Mouse (Mus musculus): ENCODE measurements around the gene Muc1.
A peak's percentile ranks its signal among the peaks of the same experiment; 100 is the strongest.

Gene Muc1

GRCm38 (mm10) chr3:89228836-89229235 is at the start of gene Muc1:
Gene Muc1, plus strand, starts transcription at chr3:89229057.
- no peak for DNase-seq (ENCODE audit: low spot score in 2 of 2)

- no peak for DNase-seq (ENCODE audit: low spot score in 2 of 2)
Measured at GRCm38 (mm10) chr3:89181749-89182500, 46.9 kb upstream of the Muc1 start.

DNA sequence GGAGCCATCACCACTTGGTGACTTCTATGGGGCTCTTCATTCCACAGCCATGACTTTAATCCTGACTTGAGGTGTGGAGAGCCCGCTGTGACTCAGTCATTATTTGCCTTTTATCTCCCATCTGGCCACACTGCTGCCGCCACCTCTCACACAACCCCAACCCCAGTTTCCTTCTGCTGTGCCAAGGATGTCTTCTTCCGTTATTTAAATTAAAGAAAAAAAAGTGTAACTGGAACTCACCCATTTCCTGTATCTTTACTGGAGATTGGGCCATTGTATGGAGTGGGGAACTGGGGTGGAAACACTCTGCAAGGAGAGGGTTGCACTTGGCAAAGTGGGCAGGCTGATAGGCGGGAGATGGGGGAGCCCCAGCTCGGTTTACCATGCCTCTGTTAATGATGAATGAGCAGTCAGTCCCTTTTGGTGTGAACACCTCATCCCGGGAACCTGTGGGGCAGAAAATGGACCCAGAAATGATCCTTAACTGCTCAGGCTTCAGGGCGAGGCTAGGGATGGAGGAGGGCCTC is 46.3 kb upstream of the Muc1 start:
- DNase-seq (ENCODE audit: low spot score in 2 of 2), result no peak

DNA sequence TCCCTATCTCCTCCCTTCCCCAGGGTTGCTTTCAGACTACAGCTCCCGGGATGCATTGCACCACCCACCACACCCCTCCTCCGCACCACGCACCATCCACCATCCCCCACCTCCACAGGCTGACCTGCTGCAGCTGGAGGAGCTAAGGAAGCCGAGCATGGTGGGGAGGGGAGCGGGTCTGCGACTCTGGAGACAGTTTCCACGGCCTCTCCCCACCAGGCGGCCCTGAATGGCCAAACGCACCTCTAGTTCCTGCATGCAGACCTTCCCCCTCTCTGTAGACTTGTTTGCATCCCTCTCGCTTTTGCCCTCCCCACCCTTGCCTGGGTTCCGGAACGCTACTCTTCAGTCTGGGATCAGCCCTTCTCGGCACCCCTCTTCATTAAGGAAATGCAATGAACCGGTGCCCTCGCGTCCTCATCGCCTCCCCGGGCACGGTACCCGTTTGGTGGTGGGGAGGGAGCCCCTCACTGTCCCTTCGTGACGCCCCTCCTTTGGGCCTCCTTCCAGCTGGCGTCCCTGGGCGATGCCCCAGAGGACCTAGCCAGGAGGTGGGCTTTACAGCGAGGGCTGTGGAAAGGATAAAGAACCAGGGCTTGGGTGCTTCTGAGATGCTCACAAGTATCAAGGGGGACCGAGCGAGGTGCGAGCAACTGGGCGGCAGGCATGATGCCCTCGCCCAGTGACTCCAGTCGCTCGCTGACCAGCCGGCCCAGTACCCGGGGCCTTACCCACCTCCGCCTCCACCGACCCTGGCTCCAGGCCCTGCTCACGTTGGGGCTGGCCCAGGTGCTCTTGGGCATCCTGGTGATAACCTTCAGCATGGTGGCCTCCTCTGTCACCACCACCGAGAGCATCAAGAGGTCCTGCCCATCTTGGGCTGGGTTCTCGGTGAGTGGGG is 45.5 kb upstream of the Muc1 start, which contains the start of gene Fam189b:
Gene Fam189b, plus strand, starts transcription at position 86 of the 901 bp plus-strand sequence.
- no peak for DNase-seq (ENCODE audit: low spot score in 2 of 2)

- no peak for DNase-seq (ENCODE audit: low spot score in 2 of 2)
Measured at GRCm38 (mm10) chr3:89183959-89184315, 44.9 kb upstream of the Muc1 start.

- no peak for DNase-seq (ENCODE audit: low spot score in 2 of 2)
Measured at GRCm38 (mm10) chr3:89187197-89187596, 41.7 kb upstream of the Muc1 start.

DNA sequence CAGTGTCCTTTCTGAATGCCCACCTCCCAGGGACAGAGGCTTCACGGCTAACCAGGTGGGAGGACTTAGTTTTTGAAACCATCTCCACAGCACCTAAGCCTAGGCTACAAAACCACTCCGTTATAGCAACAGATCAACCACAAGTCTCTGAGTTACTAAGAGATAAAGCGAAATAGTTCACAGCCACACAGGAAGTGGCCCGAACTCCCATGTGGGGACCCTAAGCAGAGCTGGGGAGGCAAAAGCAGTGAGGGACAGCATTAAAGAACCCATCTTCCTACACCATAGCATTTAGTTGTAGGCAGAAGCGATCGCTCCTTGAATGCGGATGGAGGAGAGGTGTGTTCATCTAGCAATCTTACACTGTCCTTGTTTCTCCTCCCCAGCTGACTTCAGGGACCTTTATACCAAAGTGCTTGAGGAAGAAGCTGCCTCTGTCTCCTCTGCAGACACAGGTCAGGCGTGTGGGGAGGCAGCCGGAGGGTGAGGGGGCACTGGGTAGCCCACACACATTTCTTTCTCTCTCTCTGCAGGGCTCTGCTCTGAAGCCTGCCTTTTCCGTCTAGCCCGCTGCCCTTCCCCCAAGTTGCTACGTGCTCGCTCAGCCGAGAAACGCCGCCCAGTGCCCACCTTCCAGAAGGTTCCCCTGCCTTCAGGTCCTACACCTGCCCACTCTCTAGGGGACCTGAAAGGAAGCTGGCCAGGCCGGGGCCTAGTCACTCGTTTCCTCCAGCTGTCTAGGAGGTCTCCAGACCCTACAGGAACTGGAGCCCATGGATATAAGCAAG is 41.0 kb upstream of the Muc1 start:
- peak; percentile 52 to 74 for DNase-seq (ENCODE audit: low spot score in 2 of 2)

GRCm38 (mm10) chr3:89188478-89188875 is 40.4 kb upstream of the Muc1 start:
- DNase-seq (ENCODE audit: low spot score in 2 of 2), result peak; percentile 29 to 34

GRCm38 (mm10) chr3:89190436-89190835 is 38.4 kb upstream of the Muc1 start:
- peak; percentile 45 to 60 for DNase-seq (ENCODE audit: low spot score in 2 of 2)

DNA sequence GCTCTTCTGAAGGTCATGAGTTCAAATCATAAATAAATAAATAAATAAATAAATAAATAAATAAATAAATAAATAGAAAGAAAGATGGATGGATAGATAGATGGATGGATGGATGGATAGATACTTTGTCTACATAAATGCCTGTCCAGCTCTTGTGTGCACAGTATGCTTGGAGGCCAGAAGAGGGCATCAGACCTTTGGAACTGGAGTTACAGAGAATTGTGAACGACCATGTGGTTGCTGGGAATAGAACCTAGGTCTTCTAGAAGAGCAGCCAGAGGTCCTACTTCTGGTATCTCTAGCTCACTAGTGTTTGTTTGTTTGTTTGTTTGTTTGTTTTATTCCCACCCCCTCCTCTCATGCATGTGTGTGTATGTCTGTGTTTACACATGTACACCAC is 35.5 kb upstream of the Muc1 start:
- DNase-seq (ENCODE audit: low spot score in 2 of 2), result no peak

DNA sequence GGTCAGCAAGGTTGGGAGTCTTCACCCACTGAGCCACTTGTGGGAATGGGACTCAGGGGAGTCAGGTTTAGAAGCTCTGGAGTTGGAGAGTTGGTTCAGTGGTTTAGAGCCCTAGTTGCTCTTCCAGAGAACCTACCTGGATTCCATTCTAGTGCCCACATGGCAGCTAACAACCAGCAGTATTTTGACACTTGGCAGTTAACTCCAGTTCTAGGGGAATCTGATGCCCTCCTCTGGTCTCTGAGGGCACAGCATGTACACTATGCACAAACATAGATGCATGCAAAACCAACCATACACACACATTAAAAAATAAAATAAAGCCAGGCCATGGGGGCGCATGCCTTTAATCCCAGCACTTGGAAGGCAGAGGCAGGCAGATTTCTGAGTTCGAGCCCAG is 35.0 kb upstream of the Muc1 start:
- peak; percentile 38 to 54 for DNase-seq (ENCODE audit: low spot score in 2 of 2)

- DNase-seq (ENCODE audit: low spot score in 2 of 2), result peak; percentile 87 to 91
Measured at GRCm38 (mm10) chr3:89195979-89196877, 32.6 kb upstream of the Muc1 start.

- DNase-seq (ENCODE audit: low spot score in 2 of 2), result no peak
Measured at GRCm38 (mm10) chr3:89199839-89200238, 29.0 kb upstream of the Muc1 start.

- DNase-seq (ENCODE audit: low spot score in 2 of 2), result peak; percentile 84 to 87
Measured at GRCm38 (mm10) chr3:89202253-89203141, 26.4 kb upstream of the Muc1 start, which contains the start of gene Gba. Gene Gba, plus strand, starts transcription at chr3:89202928.

GRCm38 (mm10) chr3:89203142-89203514 is 25.7 kb upstream of the Muc1 start:
- DNase-seq (ENCODE audit: low spot score in 2 of 2), result no peak

DNA sequence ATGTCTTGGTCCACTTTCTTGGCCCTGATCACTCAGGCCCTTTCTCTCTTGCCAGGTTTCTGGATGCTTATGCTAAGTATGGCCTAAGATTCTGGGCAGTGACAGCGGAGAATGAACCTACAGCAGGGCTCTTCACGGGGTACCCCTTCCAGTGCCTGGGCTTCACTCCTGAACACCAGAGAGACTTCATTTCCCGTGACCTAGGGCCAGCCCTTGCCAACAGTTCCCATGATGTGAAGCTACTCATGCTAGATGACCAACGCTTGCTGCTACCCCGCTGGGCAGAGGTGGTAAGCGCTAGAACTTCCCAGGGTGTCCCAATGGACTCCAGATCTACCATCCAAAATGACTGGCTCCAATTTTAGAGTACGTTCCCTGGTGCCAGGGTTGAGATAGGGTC is 22.8 kb upstream of the Muc1 start:
- no peak for DNase-seq (ENCODE audit: low spot score in 2 of 2)

DNA sequence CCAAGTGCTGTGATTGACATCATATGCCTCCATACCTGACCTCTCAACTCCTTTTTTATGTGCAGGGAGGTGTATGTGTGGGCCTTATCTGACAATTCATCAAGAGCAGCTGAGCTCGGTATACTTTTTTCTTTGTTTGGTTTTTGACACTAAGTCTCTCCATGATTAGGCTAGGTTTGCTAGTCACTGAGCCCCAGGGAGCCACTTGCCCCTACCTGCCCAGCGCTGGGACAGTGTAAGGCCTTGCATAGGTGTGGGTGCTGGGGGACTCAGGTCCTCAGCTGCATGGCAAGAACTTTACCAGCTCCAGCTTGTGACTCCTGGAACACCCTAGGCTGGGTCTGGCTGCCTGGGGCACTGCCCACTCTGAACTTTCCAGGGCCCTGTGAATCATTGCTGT is 22.2 kb upstream of the Muc1 start:
- DNase-seq (ENCODE audit: low spot score in 2 of 2), result no peak

DNA sequence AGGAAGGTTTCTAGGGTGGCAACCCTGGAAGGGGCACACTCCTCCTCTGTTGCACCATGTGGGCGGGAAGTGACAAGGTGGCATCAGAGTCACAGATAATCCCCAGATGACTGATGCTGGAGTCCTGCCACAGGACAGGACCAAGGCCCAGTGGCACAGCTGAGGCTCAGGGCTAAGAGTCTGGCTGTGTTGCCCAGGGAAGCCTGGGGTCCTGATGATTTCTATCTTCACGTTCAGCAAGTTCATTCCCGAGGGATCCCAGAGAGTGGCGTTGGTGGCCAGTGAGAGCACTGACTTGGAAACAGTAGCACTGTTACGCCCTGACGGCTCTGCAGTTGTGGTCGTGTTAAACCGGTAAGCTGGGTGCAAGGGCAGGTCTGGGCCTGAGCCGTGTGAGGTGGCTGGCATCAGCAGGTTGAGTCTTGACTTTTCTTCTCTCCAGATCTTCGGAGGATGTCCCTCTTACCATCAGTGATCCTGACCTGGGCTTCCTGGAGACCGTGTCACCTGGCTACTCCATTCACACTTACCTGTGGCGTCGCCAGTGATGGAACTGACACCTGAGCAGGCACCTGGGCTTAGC is 20.7 kb upstream of the Muc1 start:
- no peak for DNase-seq (ENCODE audit: low spot score in 2 of 2)

DNA sequence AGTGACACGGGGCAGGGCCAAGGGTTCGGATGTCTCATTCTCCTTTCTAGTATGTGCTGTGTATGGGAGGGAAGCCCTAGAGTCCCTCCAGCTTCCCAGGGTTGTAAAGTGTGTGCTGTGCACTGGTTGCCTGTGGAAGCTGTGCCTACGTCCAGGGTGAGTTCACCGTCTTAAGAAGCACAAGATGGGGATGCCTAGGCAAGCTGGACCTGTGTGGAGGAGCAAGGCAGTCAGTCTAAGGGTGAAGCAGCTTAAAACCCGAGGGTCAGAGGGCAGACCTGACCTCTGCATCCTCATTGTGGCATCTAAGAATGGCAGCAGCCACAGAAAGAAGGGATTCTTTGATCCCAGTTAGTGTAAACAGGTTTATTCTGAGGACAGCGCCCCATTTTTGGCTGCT is 20.1 kb upstream of the Muc1 start:
- DNase-seq (ENCODE audit: low spot score in 2 of 2), result no peak
